Mouse (Mus musculus) layer of hippocampus, adult 9-10 months (tissue): ENCODE measurements around the gene Kcnh1.

Experiments used
- DNase-seq: peaks from one replicate; pipeline ENCODE4 v3.0.0; 2022; ENCODE audit warnings: low spot score

Kcnh1 gene

DNA sequence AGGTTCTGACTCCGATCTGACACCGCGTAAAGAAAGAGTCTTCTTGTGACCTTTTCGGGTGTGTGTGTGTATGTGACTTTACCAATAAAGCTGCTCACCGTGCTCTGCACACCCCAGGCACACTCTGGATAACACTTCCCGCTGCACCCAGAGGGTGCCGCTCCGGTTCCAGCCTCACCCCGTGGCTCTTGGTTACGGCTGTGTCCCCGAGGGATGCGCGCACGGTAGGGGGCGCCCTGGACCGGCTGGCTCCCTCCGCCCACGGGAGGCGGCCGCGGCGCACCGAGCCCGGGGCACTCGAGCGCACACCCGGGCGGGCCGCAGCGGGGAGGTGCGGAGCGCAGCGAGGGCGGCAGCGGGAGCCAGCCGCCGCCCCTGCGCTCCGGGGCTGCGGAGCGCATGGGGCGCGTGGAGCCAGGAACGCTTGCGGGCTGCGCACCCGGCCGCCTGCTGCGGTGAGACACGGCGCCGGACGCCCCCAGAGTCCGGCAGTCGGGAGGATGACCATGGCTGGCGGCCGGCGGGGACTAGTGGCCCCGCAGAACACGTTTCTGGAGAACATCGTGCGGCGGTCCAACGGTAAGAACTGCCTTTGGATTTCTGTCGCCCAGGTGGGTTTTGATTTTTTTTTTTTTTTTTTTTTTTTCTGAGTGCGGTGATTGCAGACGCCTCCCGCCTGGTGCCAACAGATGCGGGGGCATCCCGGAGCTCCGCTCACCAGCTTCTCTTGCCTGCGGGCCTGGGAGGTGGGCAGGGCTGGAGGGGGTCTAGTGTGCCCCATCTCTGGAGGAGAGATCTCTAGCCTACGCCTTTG is at the start of gene Kcnh1:
Gene Kcnh1 (plus strand): TSS at position 267 of the 814 bp plus-strand sequence.
- peak; percentile 78 for DNase-seq

- DNase-seq, result no peak
These were observed 39.4 kb upstream of the Kcnh1 start for GRCm38 (mm10) chr1:192151179-192151578.

DNA sequence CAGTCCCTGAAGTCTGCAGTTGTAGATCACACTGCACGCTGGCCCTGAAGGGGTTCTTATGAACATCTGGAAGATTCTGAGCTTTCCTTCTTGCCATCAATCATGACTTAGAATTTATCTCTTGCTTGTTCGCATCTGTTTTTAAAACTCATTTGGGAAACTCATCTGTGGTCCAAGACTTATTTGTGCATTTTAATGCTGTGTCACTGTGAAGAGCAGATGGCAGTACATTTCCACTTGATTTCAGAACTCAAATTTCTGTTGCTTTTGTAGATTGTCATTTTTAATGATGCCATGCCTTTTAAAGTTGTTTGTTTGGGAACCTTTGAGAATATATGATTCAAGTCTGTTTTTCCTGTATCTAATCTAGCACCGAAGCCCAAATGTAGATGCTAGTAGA is 19.1 kb upstream of the Kcnh1 start:
- DNase-seq, result peak; percentile 33

GRCm38 (mm10) chr1:192179877-192180276 is 10.7 kb upstream of the Kcnh1 start:
- no peak for DNase-seq

- DNase-seq, result no peak
These were observed 8.8 kb upstream of the Kcnh1 start for GRCm38 (mm10) chr1:192181696-192182257.

GRCm38 (mm10) chr1:192189056-192189455 is 1.5 kb upstream of the Kcnh1 start:
- DNase-seq, result peak; percentile 47

GRCm38 (mm10) chr1:192189771-192190170 is 803 bp upstream of the Kcnh1 start:
- DNase-seq, result no peak

DNA sequence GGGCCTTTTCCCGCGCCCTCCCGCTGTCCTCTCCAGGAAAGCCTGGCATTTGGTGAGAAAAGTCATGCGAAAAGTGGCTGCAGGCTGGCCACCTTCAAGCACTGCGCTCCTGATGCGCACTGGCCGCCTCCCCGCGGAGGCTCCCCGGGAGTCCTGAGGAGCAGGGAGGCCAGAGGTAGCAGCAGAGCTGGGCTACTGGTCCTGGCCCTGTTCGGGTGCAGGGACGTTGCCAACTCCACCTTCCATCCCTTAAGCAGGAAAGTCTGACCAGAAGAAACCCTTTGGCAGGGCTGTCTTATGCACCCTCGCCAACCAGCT is 707 bp downstream of the Kcnh1 start:
- DNase-seq, result no peak

- DNase-seq, result no peak
These were observed 1.3 kb downstream of the Kcnh1 start for GRCm38 (mm10) chr1:192191859-192192258.

GRCm38 (mm10) chr1:192192710-192193109 is 2.1 kb downstream of the Kcnh1 start:
- no peak for DNase-seq

DNA sequence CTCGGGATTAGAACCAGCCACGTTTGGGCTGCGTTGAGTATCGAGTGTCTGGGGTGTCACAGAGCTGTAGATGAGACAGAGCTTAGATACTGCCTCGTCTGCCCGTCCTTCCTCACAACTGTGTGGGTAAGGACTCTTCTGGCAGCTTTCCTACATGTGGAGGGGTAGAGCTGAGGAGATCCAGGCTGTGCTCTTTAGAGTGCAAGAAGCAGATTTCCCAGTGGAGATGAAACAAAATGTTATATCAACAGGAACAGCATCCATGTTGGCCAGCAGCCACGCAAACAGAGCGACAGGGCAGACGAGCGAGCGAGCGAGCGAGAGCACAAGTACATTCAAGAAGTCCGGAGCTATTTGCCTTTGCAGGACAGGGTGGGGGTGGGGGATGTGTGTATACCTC is 3.1 kb downstream of the Kcnh1 start:
- DNase-seq, result no peak

DNA sequence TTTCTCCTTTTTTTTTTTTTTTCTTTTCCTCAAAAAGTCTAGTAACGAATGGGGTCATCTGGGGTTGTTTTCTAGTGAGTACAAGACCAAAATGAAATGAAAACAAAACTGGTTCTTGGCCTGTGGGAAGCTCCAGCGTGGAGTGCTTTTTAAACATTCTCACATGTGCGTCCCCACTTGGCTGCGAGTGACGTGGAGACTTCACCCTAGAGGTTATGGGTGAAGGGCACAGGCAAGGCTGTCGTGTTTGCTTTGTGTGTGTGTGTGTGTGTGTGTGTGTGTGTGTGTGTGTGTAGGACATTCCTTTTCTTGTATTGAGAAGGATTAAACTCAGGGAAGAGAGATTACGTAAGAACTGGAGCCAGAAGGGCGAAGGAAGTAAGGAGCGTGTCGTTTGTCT is 6.9 kb downstream of the Kcnh1 start:
- no peak for DNase-seq

DNA sequence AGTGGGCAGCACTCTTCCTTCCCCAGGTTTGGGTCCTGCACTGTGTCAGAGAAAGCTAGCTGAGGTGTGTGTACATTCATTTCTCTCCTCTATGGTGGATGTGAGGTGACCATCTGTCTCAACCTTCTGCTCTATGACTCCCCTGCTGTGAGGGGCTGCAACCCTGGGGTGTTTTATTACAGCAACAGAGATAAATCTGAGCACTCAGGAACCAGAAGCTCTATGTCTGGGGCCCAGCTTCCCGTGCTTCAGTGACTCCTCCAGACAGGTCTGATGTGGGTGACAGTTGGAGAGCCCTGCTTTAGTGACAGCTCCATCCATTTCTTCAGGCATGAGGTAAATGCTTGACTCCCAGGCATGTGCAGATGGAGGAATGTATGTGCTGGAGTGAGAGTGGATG is 12.4 kb downstream of the Kcnh1 start:
- DNase-seq, result no peak

DNA sequence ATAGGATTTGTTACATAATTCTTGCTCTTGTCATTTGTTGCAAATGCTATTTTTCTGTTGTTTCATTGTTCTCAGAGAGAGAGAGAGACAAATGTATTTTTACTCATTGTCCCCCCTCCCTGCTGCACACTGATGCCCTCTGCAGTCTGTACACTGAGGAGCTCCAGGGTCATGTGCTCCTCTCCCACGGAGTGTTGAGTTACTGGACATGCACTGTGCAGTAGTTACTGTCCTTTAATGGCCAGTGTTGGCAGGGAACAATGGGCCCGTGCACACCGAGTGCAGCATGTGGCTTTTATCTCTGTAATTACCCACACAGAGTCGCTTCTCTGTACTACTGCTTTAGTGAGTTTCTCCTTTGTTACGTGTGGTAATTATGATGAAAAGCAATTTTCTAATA is 17.4 kb downstream of the Kcnh1 start:
- DNase-seq, result no peak

GRCm38 (mm10) chr1:192212448-192212847 is 21.9 kb downstream of the Kcnh1 start:
- DNase-seq, result no peak

- DNase-seq, result no peak
These were observed 24.1 kb downstream of the Kcnh1 start for GRCm38 (mm10) chr1:192214666-192215065.

DNA sequence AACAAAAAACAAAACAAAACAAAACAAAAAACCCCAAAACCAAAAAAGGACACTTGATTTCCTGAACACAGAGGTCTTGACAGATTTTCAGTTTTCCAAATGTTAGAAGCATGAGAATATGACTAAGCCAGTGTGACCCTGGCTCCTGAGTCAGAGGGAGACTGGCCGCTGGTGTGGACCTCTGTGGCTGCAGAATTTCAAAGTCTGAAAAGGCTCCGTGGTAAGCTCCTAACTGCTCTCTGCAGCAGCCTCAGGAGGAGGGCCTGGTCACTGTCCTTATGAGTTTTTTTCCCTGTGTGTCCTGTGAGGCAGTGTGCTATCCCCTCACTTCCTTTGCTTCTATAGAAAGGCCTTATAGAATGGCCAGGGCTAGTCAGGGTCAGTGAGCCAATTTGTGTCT is 29.6 kb downstream of the Kcnh1 start:
- no peak for DNase-seq

- no peak for DNase-seq
These were observed 33.6 kb downstream of the Kcnh1 start for GRCm38 (mm10) chr1:192224161-192224560.

GRCm38 (mm10) chr1:192232696-192233095 is 42.1 kb downstream of the Kcnh1 start:
- no peak for DNase-seq

DNA sequence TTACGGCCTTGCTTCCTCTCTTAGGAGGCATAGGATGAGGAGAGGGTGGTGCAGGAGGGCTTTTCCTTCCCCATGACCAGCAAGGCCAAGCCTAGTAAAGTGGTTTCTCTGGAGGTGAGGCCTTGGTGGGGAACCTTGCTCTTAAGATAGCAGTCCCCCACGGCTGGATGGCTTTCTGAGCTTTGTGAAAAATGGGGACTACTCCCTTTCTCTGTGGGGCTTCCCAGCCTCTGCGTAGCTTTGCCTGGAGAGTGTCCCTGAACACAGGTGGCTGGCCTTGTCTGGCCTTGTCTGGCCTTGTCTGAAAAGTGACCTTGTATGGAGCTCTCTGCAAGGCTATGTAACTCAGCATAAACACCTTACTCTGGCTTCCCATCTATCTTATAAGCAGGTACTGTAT is 56.3 kb downstream of the Kcnh1 start:
- no peak for DNase-seq

DNA sequence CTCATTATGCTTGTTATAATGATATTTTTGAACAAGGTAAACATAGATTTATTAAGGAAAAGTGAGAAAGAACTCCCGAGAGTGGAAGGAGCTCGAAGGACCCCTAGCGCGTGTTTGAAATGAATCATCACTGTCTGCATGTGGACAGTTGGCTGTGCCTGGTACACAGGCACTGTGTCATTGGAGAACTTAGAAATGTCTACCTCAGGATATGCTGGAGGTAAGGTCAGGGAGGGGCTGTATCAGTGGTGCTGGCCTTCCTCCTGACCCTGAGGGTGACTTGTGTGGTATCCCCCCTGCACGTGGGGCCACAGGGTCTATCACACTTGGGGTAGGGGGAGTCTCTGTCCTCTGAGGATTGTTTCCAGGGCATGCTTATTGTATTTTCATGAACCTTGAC is 68.6 kb downstream of the Kcnh1 start:
- no peak for DNase-seq

- DNase-seq, result no peak
These were observed 69.0 kb downstream of the Kcnh1 start for GRCm38 (mm10) chr1:192259616-192260015.

DNA sequence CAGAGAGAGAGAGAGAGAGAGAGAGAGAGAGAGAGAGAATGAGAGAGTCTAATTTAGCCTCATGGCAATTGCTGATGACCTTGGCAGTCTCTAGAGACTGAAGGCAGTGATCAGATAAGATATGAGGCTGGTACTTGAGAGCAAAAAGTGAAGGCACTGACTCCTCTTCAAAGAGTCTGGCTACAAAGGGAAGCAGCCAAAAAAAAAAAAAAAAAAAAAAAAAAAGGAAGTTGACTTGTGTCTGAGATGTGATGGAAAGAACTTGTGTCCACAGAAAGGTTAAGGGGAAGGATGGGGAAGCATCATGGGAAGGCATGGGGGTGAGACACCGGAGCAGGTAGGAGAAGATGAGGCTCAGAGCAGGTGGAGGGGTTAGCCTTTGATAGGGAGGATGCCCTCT is 75.1 kb downstream of the Kcnh1 start:
- DNase-seq, result no peak

- peak; percentile 18 for DNase-seq
These were observed 76.4 kb downstream of the Kcnh1 start for GRCm38 (mm10) chr1:192266956-192267355.
